Comparison of ENCODE assay signal across 8 mouse cellular contexts in genomic region chr10:126981746-126982145, GRCm38 (mm10). TPM values are rescaled to one million over a fixed set of nuclear protein-coding genes. Genes with fewer than 3 reads are reported as not detected.
DNase-seq lines count a peak whose midpoint lies in the region; ATAC-seq and TF ChIP-seq lines count a peak whose summit lies in the region.

No protein-coding gene starts in this region.

- ATAC-seq in heart, embryonic 12.5 days (ENCODE audit: insufficient number of reproducible peaks, low FRiP score): no peak
- ATAC-seq in heart, postnatal 0 days (ENCODE audit: insufficient read depth, low read depth): no peak
- no peak for ATAC-seq in lung, postnatal 0 days

- peak overlapping the region; percentile 96 for H3K4me2 ChIP-seq in heart, embryonic 12.5 days
- H3K4me2 ChIP-seq in heart, postnatal 0 days (ENCODE audit: low read depth, low read length): peak overlapping the region; percentile 74
- H3K4me2 ChIP-seq in lung, postnatal 0 days (replicated peaks; ENCODE audit: low read depth, low read length): peak overlapping the region; percentile 80

- peak overlapping the region; percentile 71; the same call in 1 of the 2 replicates for H3K27ac ChIP-seq in heart, embryonic 12.5 days (ENCODE audit: poor library complexity, severe bottlenecking)
- H3K27ac ChIP-seq in heart, postnatal 0 days (ENCODE audit: low read depth): peak overlapping the region; percentile 81
- H3K27ac ChIP-seq in lung, postnatal 0 days (ENCODE audit: low read length): peak overlapping the region; percentile 100; the same call in 1 of the 2 replicates

- peak overlapping the region; percentile 100 for H3K4me3 ChIP-seq in heart, embryonic 12.5 days
- H3K4me3 ChIP-seq in heart, postnatal 0 days (ENCODE audit: low read depth, low read length): peak overlapping the region; percentile 88
- H3K4me3 ChIP-seq in lung, postnatal 0 days (ENCODE audit: low read depth, low read length): peak overlapping the region; percentile 98

- H3K9me3 ChIP-seq in heart, embryonic 12.5 days (replicated peaks): no peaks in the 10 kb centered on the region
- H3K9me3 ChIP-seq in heart, postnatal 0 days (replicated peaks; ENCODE audit: control insufficient read depth, low read length): no peaks in the 10 kb centered on the region
- H3K9me3 ChIP-seq in lung, postnatal 0 days (ENCODE audit: low read length): no peaks in the 10 kb centered on the region

- no peaks in the 10 kb centered on the region; the same call in 1 of the 2 replicates for H3K36me3 ChIP-seq in heart, embryonic 12.5 days
- H3K36me3 ChIP-seq in heart, postnatal 0 days (replicated peaks; ENCODE audit: control insufficient read depth, insufficient read depth, low read length): no peaks in the 10 kb centered on the region
- H3K36me3 ChIP-seq in lung, postnatal 0 days (ENCODE audit: insufficient read depth, low read length): no peaks in the 10 kb centered on the region

- 51% methylated on average over 3 of the region's 3 CpGs for WGBS in heart, embryonic 12.5 days
- WGBS in heart, postnatal 0 days: 43% methylated on average over 3 of the region's 3 CpGs
- WGBS in lung, postnatal 0 days: 28% methylated on average over 3 of the region's 3 CpGs

- no peaks in the 10 kb centered on the region for H3K27me3 ChIP-seq in heart, embryonic 12.5 days (replicated peaks)
- H3K27me3 ChIP-seq in heart, postnatal 0 days (ENCODE audit: control insufficient read depth, insufficient read depth, low read length): no peaks in the 10 kb centered on the region
- H3K27me3 ChIP-seq in lung, postnatal 0 days (replicated peaks; ENCODE audit: insufficient read depth, low read length): no peaks in the 10 kb centered on the region

- intact Hi-C loops in heart, postnatal 10 days (cut with DNase I): no loop called here
- intact Hi-C loops in gastrocnemius, postnatal 14 days (cut with DNase I; ENCODE audit: low total_unique reads): no loop called here

- no peak for DNase-seq in heart, postnatal 10 days
- DNase-seq in brain, adult 2 months (ENCODE audit: low read depth, low spot score): peak; percentile 41
- no peak for DNase-seq in heart, postnatal 0 days (ENCODE audit: low spot score)
- no peak for DNase-seq in lung, postnatal 0 days (ENCODE audit: low spot score)
- DNase-seq in layer of hippocampus, postnatal 36 days: no peak
- DNase-seq in gastrocnemius, postnatal 14 days: no peak
- DNase-seq in layer of hippocampus, adult 18-20 months (ENCODE audit: low spot score in 2 of 2): no peak

- peak overlapping the region; percentile 75 for H3K9ac ChIP-seq in heart, embryonic 12.5 days
- peak overlapping the region; percentile 100 for H3K9ac ChIP-seq in heart, postnatal 0 days (replicated peaks; ENCODE audit: low read depth, low read length)
- peak overlapping the region; percentile 99; the same call in 1 of the 2 replicates for H3K9ac ChIP-seq in lung, postnatal 0 days (replicated peaks; ENCODE audit: low read depth)

- H3K4me1 ChIP-seq in heart, embryonic 12.5 days (replicated peaks): peaks cover 70% of the 10 kb centered on the region
- H3K4me1 ChIP-seq in heart, postnatal 0 days (ENCODE audit: control insufficient read depth, insufficient read depth): peaks cover 60% of the 10 kb centered on the region
- peaks cover 48% of the 10 kb centered on the region for H3K4me1 ChIP-seq in lung, postnatal 0 days (ENCODE audit: insufficient read depth, low read depth, low read length)

- no peak for TF ChIP-seq CTCF in heart, postnatal 0 days (IDR thresholded peaks at IDR 0.05; ENCODE audit: low read depth)
- no peak for TF ChIP-seq CTCF in lung, postnatal 0 days (IDR thresholded peaks at IDR 0.05)

- TF ChIP-seq EP300 in heart, postnatal 0 days (IDR thresholded peaks at IDR 0.05; ENCODE audit: low read depth): no peak
- TF ChIP-seq EP300 in lung, postnatal 0 days (IDR thresholded peaks at IDR 0.05): no peak

RNA-seq across cellular contexts. Expression of gene Ctdsp2, which starts 3.2 kb away (rescaled TPM):
- polyA plus RNA-seq in heart, embryonic 12.5 days (2016; fragmentation: Nextera tagmentation; extraction: Ambion mirVana): 54.0 and 54.6 TPM in 2 replicates
- 100 to 1,000 TPM; 131 to 149 TPM for total RNA-seq in heart, postnatal 10 days (2021)
- 137 and 155 TPM in 2 replicates for total RNA-seq in heart, postnatal 0 days (2014; rRNA removed; ENCODE audit: low replicate concordance)
- polyA plus RNA-seq in heart, postnatal 0 days (2015; fragmentation: Nextera tagmentation; extraction: Ambion mirVana): 26.4 and 27.4 TPM in 2 replicates
- 63.9 and 67.9 TPM in 2 replicates for polyA plus RNA-seq in lung, postnatal 0 days (2015; fragmentation: Nextera tagmentation; extraction: Ambion mirVana)
- 100 to 1,000 TPM; 103 to 114 TPM for total RNA-seq in layer of hippocampus, postnatal 36 days (2021)
- total RNA-seq in gastrocnemius, postnatal 14 days (2021): 100 to 1,000 TPM in 1 of 2 experiments, 10 to 100 TPM in 1; 98.5 to 102 TPM
- total RNA-seq in layer of hippocampus, adult 18-20 months (2021): 100 to 1,000 TPM; 108 to 115 TPM

RNA-seq across cellular contexts. Expression of gene Avil, which starts 18.8 kb away (rescaled TPM):
- 0.19 and 0.22 TPM in 2 replicates for polyA plus RNA-seq in heart, embryonic 12.5 days (2016; fragmentation: Nextera tagmentation; extraction: Ambion mirVana)
- under 1 TPM; 0.14 to 0.17 TPM for total RNA-seq in heart, postnatal 10 days (2021)
- total RNA-seq in heart, postnatal 0 days (2014; rRNA removed; ENCODE audit: low replicate concordance): 0.04 and 1.9 TPM in 2 replicates
- 0.07 and 0.11 TPM in 2 replicates for polyA plus RNA-seq in heart, postnatal 0 days (2015; fragmentation: Nextera tagmentation; extraction: Ambion mirVana)
- 0.13 and 0.15 TPM in 2 replicates for polyA plus RNA-seq in lung, postnatal 0 days (2015; fragmentation: Nextera tagmentation; extraction: Ambion mirVana)
- total RNA-seq in layer of hippocampus, postnatal 36 days (2021): under 1 TPM; 0.35 to 0.40 TPM
- total RNA-seq in gastrocnemius, postnatal 14 days (2021): under 1 TPM; 0.51 to 0.64 TPM
- under 1 TPM; 0.25 to 0.77 TPM for total RNA-seq in layer of hippocampus, adult 18-20 months (2021)

RNA-seq across cellular contexts. Expression of gene Tsfm, which starts 48.9 kb away (rescaled TPM):
- polyA plus RNA-seq in heart, embryonic 12.5 days (2016; fragmentation: Nextera tagmentation; extraction: Ambion mirVana): 99.2 and 99.4 TPM in 2 replicates
- 10 to 100 TPM; 53.1 to 66.2 TPM for total RNA-seq in heart, postnatal 10 days (2021)
- 81.3 and 82.5 TPM in 2 replicates for total RNA-seq in heart, postnatal 0 days (2014; rRNA removed; ENCODE audit: low replicate concordance)
- 94.6 and 96.8 TPM in 2 replicates for polyA plus RNA-seq in heart, postnatal 0 days (2015; fragmentation: Nextera tagmentation; extraction: Ambion mirVana)
- 39.1 and 42.3 TPM in 2 replicates for polyA plus RNA-seq in lung, postnatal 0 days (2015; fragmentation: Nextera tagmentation; extraction: Ambion mirVana)
- total RNA-seq in layer of hippocampus, postnatal 36 days (2021): 10 to 100 TPM; 25.8 to 28.0 TPM
- 10 to 100 TPM; 24.8 to 27.9 TPM for total RNA-seq in gastrocnemius, postnatal 14 days (2021)
- total RNA-seq in layer of hippocampus, adult 18-20 months (2021): 10 to 100 TPM; 28.0 to 29.0 TPM

RNA-seq across cellular contexts. Expression of gene Mettl1, which starts 59.5 kb away (rescaled TPM):
- polyA plus RNA-seq in heart, embryonic 12.5 days (2016; fragmentation: Nextera tagmentation; extraction: Ambion mirVana): 37.0 and 37.1 TPM in 2 replicates
- total RNA-seq in heart, postnatal 10 days (2021): 1 to 10 TPM; 7.6 to 8.6 TPM
- 9.2 and 16.2 TPM in 2 replicates for total RNA-seq in heart, postnatal 0 days (2014; rRNA removed; ENCODE audit: low replicate concordance)
- 19.6 and 20.6 TPM in 2 replicates for polyA plus RNA-seq in heart, postnatal 0 days (2015; fragmentation: Nextera tagmentation; extraction: Ambion mirVana)
- polyA plus RNA-seq in lung, postnatal 0 days (2015; fragmentation: Nextera tagmentation; extraction: Ambion mirVana): 12.9 and 13.6 TPM in 2 replicates
- 10 to 100 TPM; 12.0 to 12.6 TPM for total RNA-seq in layer of hippocampus, postnatal 36 days (2021)
- 10 to 100 TPM; 11.1 to 14.8 TPM for total RNA-seq in gastrocnemius, postnatal 14 days (2021)
- 10 to 100 TPM; 11.2 to 12.6 TPM for total RNA-seq in layer of hippocampus, adult 18-20 months (2021)

RNA-seq across cellular contexts. Expression of gene Eef1akmt3, which starts 59.6 kb away (rescaled TPM):
- 0.14 and 0.18 TPM in 2 replicates for polyA plus RNA-seq in heart, embryonic 12.5 days (2016; fragmentation: Nextera tagmentation; extraction: Ambion mirVana)
- total RNA-seq in heart, postnatal 10 days (2021): under 1 TPM; 0.12 to 0.17 TPM
- total RNA-seq in heart, postnatal 0 days (2014; rRNA removed; ENCODE audit: low replicate concordance): not detected in 2 replicates
- 0.04 and 0.18 TPM in 2 replicates for polyA plus RNA-seq in heart, postnatal 0 days (2015; fragmentation: Nextera tagmentation; extraction: Ambion mirVana)
- 0.27 and 0.30 TPM in 2 replicates for polyA plus RNA-seq in lung, postnatal 0 days (2015; fragmentation: Nextera tagmentation; extraction: Ambion mirVana)
- total RNA-seq in layer of hippocampus, postnatal 36 days (2021): under 1 TPM; 0.27 to 0.30 TPM
- under 1 TPM; 0.27 to 0.43 TPM for total RNA-seq in gastrocnemius, postnatal 14 days (2021)
- total RNA-seq in layer of hippocampus, adult 18-20 months (2021): under 1 TPM; 0.17 to 0.38 TPM
